ENCODE assay signal across 8 mouse cellular contexts in genomic region chr17:21909039-21909438, GRCm38 (mm10). TPM values are rescaled to one million over a fixed set of nuclear protein-coding genes. Genes with fewer than 3 reads are reported as not detected.
DNase-seq lines count a peak whose midpoint lies in the region; ATAC-seq lines count a peak whose summit lies in the region.

No protein-coding gene starts in this region.

- H3K27ac ChIP-seq in heart, embryonic 13.5 days (replicated peaks): 0 out of 2 replicates have a peak overlapping the region, but pooled peaks have one; percentile 39
- no peak overlapping the region for H3K27ac ChIP-seq in embryonic facial prominence, embryonic 14.5 days (replicated peaks; ENCODE audit: low read depth, low read length)
- 0 out of 2 replicates have a peak overlapping the region, but pooled peaks have one; percentile 42 for H3K27ac ChIP-seq in neural tube, embryonic 13.5 days (replicated peaks)

- H3K4me3 ChIP-seq in heart, embryonic 13.5 days: peak overlapping the region; percentile 82
- H3K4me3 ChIP-seq in embryonic facial prominence, embryonic 14.5 days (ENCODE audit: low read depth, low read length): peak overlapping the region; percentile 64
- H3K4me3 ChIP-seq in neural tube, embryonic 13.5 days: peak overlapping the region; percentile 73

- H3K4me2 ChIP-seq in heart, embryonic 13.5 days: peak overlapping the region; percentile 81
- peak overlapping the region; percentile 74 for H3K4me2 ChIP-seq in embryonic facial prominence, embryonic 14.5 days (ENCODE audit: low read depth, low read length)
- peak overlapping the region; percentile 76 for H3K4me2 ChIP-seq in neural tube, embryonic 13.5 days

- peaks cover 6% of the 10 kb centered on the region for H3K36me3 ChIP-seq in heart, embryonic 13.5 days
- no peaks in the 10 kb centered on the region for H3K36me3 ChIP-seq in embryonic facial prominence, embryonic 14.5 days (ENCODE audit: control insufficient read depth, insufficient read depth, low read length)
- H3K36me3 ChIP-seq in neural tube, embryonic 13.5 days: peaks cover 12% of the 10 kb centered on the region

- peak overlapping the region; percentile 87 for H3K9ac ChIP-seq in heart, embryonic 13.5 days
- peak overlapping the region; percentile 74 for H3K9ac ChIP-seq in embryonic facial prominence, embryonic 14.5 days (ENCODE audit: low read depth, low read length)
- peak overlapping the region; percentile 84 for H3K9ac ChIP-seq in neural tube, embryonic 13.5 days

- H3K9me3 ChIP-seq in heart, embryonic 13.5 days: no peaks in the 10 kb centered on the region
- H3K9me3 ChIP-seq in embryonic facial prominence, embryonic 14.5 days (ENCODE audit: control insufficient read depth, low read length): no peaks in the 10 kb centered on the region
- H3K9me3 ChIP-seq in neural tube, embryonic 13.5 days: no peaks in the 10 kb centered on the region

- H3K4me1 ChIP-seq in heart, embryonic 13.5 days: peaks cover 5% of the 10 kb centered on the region
- H3K4me1 ChIP-seq in embryonic facial prominence, embryonic 14.5 days (ENCODE audit: control insufficient read depth, insufficient read depth, low read length): no peaks in the 10 kb centered on the region
- H3K4me1 ChIP-seq in neural tube, embryonic 13.5 days (replicated peaks): peaks cover 7% of the 10 kb centered on the region

- ATAC-seq in heart, embryonic 13.5 days (ENCODE audit: extremely low read depth, insufficient number of reproducible peaks, low FRiP score, low TSS enrichment): no peak
- peak; percentile 8 for ATAC-seq in CD4-positive, CD25-positive, alpha-beta regulatory T cell, adult 4 months
- ATAC-seq in embryonic facial prominence, embryonic 14.5 days (ENCODE audit: low read depth): peak; percentile 65
- ATAC-seq in neural tube, embryonic 13.5 days (ENCODE audit: low read depth): peak; percentile 85

- no peaks in the 10 kb centered on the region for H3K27me3 ChIP-seq in heart, embryonic 13.5 days (replicated peaks)
- H3K27me3 ChIP-seq in embryonic facial prominence, embryonic 14.5 days (replicated peaks; ENCODE audit: control insufficient read depth, insufficient read depth, low read length): no peaks in the 10 kb centered on the region
- H3K27me3 ChIP-seq in neural tube, embryonic 13.5 days: no peaks in the 10 kb centered on the region

- DNase-seq in heart, adult 8-10 months (ENCODE audit: low spot score): no peak
- DNase-seq in embryonic facial prominence, embryonic 14.5 days (ENCODE audit: low spot score): no peak
- DNase-seq in kidney, postnatal 10 days: peak; percentile 9
- DNase-seq in adrenal gland, adult 18-20 months (ENCODE audit: low spot score in 2 of 2): no peak
- DNase-seq in ovary, postnatal 10 days (ENCODE audit: low spot score): no peak

- 7% methylated on average over 3 of the region's 3 CpGs for WGBS in heart, embryonic 13.5 days
- 6% methylated on average over 3 of the region's 3 CpGs for WGBS in embryonic facial prominence, embryonic 14.5 days
- 7% methylated on average over 3 of the region's 3 CpGs for WGBS in neural tube, embryonic 13.5 days

RNA-seq across cellular contexts. Expression of gene Zfp995, which starts 0.7 kb away (rescaled TPM):
- 4.1 and 4.6 TPM in 2 replicates for polyA plus RNA-seq in heart, embryonic 13.5 days (2015; fragmentation: Nextera tagmentation; extraction: Ambion mirVana)
- total RNA-seq in heart, adult 8-10 months (2022): 1 to 10 TPM in 2 of 4 experiments, under 1 TPM in 2; 0.40 to 1.5 (median 1.2) TPM
- polyA plus RNA-seq in CD4-positive, CD25-positive, alpha-beta regulatory T cell, adult 4 months (2017; shearing (Covaris generic)): 10 to 100 TPM; 11.8 to 12.2 TPM
- 7.4 and 7.6 TPM in 2 replicates for polyA plus RNA-seq in embryonic facial prominence, embryonic 14.5 days (2014; fragmentation: Nextera tagmentation; extraction: Ambion mirVana)
- polyA plus RNA-seq in neural tube, embryonic 13.5 days (2015; fragmentation: Nextera tagmentation; extraction: Ambion mirVana): 9.1 and 9.6 TPM in 2 replicates
- total RNA-seq in adrenal gland, adult 18-20 months (2021): 1 to 10 TPM; 1.3 to 2.0 TPM

RNA-seq across cellular contexts. Expression of gene Zfp942, which starts 53.2 kb away (rescaled TPM):
- 10.5 and 12.7 TPM in 2 replicates for polyA plus RNA-seq in heart, embryonic 13.5 days (2015; fragmentation: Nextera tagmentation; extraction: Ambion mirVana)
- total RNA-seq in heart, adult 8-10 months (2022): 1 to 10 TPM; 5.0 to 6.3 (median 5.6) TPM
- 10 to 100 TPM; 33.7 to 36.0 TPM for polyA plus RNA-seq in CD4-positive, CD25-positive, alpha-beta regulatory T cell, adult 4 months (2017; shearing (Covaris generic))
- polyA plus RNA-seq in embryonic facial prominence, embryonic 14.5 days (2014; fragmentation: Nextera tagmentation; extraction: Ambion mirVana): 19.0 and 23.5 TPM in 2 replicates
- polyA plus RNA-seq in neural tube, embryonic 13.5 days (2015; fragmentation: Nextera tagmentation; extraction: Ambion mirVana): 18.5 and 20.9 TPM in 2 replicates
- 1 to 10 TPM; 7.5 TPM for total RNA-seq in adrenal gland, adult 18-20 months (2021)

RNA-seq across cellular contexts. Expression of gene Zfp943, which starts 53.3 kb away (rescaled TPM):
- 11.5 and 13.4 TPM in 2 replicates for polyA plus RNA-seq in heart, embryonic 13.5 days (2015; fragmentation: Nextera tagmentation; extraction: Ambion mirVana)
- total RNA-seq in heart, adult 8-10 months (2022): 10 to 100 TPM; 17.1 to 21.9 (median 19.1) TPM
- polyA plus RNA-seq in CD4-positive, CD25-positive, alpha-beta regulatory T cell, adult 4 months (2017; shearing (Covaris generic)): 10 to 100 TPM; 16.2 to 17.1 TPM
- 17.6 and 21.2 TPM in 2 replicates for polyA plus RNA-seq in embryonic facial prominence, embryonic 14.5 days (2014; fragmentation: Nextera tagmentation; extraction: Ambion mirVana)
- polyA plus RNA-seq in neural tube, embryonic 13.5 days (2015; fragmentation: Nextera tagmentation; extraction: Ambion mirVana): 19.0 and 21.3 TPM in 2 replicates
- 10 to 100 TPM; 10.9 to 12.6 TPM for total RNA-seq in adrenal gland, adult 18-20 months (2021)
